Mouse (Mus musculus) urinary bladder, postnatal 10 days (tissue): Measurements from ENCODE around the gene Utrn.

ENCODE experiments used
- DNase-seq: peaks from one replicate; pipeline ENCODE4 v3.0.0; 2022; ENCODE audit warnings: low spot score

Gene Utrn

GRCm38 (mm10) chr10:12729635-12730034 is 139.5 kb downstream of the Utrn start:
- DNase-seq = no peak

GRCm38 (mm10) chr10:12729033-12729432 is 140.1 kb downstream of the Utrn start:
- DNase-seq = no peak

GRCm38 (mm10) chr10:12727881-12728280 is 141.3 kb downstream of the Utrn start:
- no peak for DNase-seq

- no peak for DNase-seq
These were observed 143.0 kb downstream of the Utrn start for GRCm38 (mm10) chr10:12726041-12726608.

GRCm38 (mm10) chr10:12724247-12725001 is 144.7 kb downstream of the Utrn start:
- no peak for DNase-seq

- DNase-seq = no peak
These were observed 145.9 kb downstream of the Utrn start for GRCm38 (mm10) chr10:12723269-12723668.

GRCm38 (mm10) chr10:12722111-12722510 is 147.1 kb downstream of the Utrn start:
- no peak for DNase-seq

- DNase-seq = no peak
These were observed 150.8 kb downstream of the Utrn start for GRCm38 (mm10) chr10:12718386-12718785.

- no peak for DNase-seq
These were observed 151.8 kb downstream of the Utrn start for GRCm38 (mm10) chr10:12717381-12717780.

- DNase-seq = no peak
These were observed 152.4 kb downstream of the Utrn start for GRCm38 (mm10) chr10:12716657-12717327.

- no peak for DNase-seq
These were observed 155.8 kb downstream of the Utrn start for GRCm38 (mm10) chr10:12713236-12713855.

- DNase-seq = no peak
These were observed 157.8 kb downstream of the Utrn start for GRCm38 (mm10) chr10:12711332-12711831.

GRCm38 (mm10) chr10:12706516-12706915 is 162.6 kb downstream of the Utrn start:
- no peak for DNase-seq

- DNase-seq = no peak
These were observed 163.2 kb downstream of the Utrn start for GRCm38 (mm10) chr10:12705990-12706389.

- DNase-seq = no peak
These were observed 164.9 kb downstream of the Utrn start for GRCm38 (mm10) chr10:12704290-12704689.

GRCm38 (mm10) chr10:12703526-12703925 is 165.6 kb downstream of the Utrn start:
- no peak for DNase-seq

- no peak for DNase-seq
These were observed 167.0 kb downstream of the Utrn start for GRCm38 (mm10) chr10:12702140-12702539.

- DNase-seq = no peak
These were observed 167.5 kb downstream of the Utrn start for GRCm38 (mm10) chr10:12701694-12702093.

GRCm38 (mm10) chr10:12700576-12700975 is 168.6 kb downstream of the Utrn start:
- no peak for DNase-seq

GRCm38 (mm10) chr10:12697902-12698301 is 171.3 kb downstream of the Utrn start:
- DNase-seq = no peak

- DNase-seq = no peak
These were observed 172.5 kb downstream of the Utrn start for GRCm38 (mm10) chr10:12696704-12697103.

GRCm38 (mm10) chr10:12694774-12695173 is 174.4 kb downstream of the Utrn start:
- DNase-seq = no peak

GRCm38 (mm10) chr10:12690601-12691000 is 178.6 kb downstream of the Utrn start:
- no peak for DNase-seq
